Mouse (Mus musculus) skeletal muscle tissue, adult 2 months (tissue): ENCODE data around the gene Mfap2.

Experiments used
- DNase-seq: peaks from one replicate; pipeline ENCODE4 v3.0.0-alpha.2; 2012; ENCODE audit warnings: low read depth, low spot score

The Mfap2 gene

DNA sequence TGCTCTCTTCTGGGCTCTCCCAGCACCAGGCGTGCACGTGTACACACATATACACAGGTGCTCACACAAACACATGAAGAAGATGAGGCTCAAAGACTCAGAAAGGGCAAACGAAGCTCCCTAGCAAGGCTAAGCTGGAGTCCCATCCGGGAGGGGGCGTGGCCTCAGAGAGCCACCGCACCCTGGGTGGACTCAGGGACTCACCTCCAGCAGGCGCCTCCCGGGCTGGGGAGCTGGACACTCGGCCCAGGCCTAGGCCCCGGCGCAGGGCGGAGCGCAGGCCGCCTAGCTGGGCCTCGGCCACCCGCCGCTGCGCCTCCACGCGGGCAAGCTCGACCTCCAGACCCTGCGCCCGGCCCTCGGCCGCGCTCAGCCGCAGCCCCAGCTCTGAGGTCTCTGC, 14.8 kb downstream of the Mfap2 start:
- DNase-seq, result no peak

DNA sequence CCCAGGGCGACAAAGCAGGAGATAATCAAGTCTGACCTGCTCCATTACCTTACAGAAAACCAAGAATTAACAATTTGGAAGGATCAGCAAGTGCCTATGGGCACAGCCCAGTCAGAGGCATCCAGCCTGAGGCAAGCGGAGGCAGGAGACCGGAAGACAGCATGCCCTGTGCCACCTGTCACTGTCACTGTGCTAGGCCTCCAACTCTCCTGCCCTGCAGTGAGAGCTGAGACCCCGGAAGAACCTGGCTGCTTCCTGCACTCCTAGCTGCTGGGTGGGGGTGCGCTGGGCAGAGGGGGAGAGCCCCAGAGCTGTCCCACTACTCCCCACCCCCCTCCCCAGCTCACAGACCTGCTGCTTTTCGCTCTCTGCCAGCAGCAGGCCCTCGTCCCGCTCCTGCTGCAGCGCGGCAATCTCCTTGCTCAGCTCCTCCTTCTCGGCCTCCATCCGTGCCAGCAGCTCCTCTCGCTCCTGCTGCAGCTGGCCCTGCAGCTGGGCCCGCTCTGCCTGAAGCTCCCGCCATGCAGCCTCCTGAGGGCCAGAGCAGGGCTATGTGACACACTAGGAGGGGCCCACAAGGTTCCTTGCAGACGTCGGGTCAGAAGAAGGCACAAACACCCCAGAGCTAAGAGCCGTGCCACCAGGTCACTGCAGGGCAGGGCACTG, 20.5 kb downstream of the Mfap2 start:
- no peak for DNase-seq

DNA sequence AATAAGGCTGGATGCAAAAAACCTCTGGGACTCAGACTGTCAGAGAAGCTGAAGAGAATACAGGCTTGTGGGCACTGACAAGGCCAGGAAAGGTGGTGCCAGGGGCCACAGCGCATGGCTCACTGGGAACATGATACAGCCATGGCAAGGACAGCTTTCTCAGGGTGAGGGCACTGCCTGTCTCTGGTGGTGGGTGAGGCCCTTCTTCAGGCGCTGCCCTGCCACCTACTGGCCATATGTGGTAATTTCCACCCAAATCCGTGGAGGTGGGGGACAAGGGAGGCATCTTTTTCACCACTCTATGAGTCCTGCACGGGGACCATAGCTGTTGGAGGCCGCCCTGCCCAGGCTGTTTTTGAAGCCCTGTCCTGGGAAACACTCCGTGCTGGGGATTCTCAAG, 21.5 kb downstream of the Mfap2 start:
- DNase-seq, result peak; percentile 92

DNA sequence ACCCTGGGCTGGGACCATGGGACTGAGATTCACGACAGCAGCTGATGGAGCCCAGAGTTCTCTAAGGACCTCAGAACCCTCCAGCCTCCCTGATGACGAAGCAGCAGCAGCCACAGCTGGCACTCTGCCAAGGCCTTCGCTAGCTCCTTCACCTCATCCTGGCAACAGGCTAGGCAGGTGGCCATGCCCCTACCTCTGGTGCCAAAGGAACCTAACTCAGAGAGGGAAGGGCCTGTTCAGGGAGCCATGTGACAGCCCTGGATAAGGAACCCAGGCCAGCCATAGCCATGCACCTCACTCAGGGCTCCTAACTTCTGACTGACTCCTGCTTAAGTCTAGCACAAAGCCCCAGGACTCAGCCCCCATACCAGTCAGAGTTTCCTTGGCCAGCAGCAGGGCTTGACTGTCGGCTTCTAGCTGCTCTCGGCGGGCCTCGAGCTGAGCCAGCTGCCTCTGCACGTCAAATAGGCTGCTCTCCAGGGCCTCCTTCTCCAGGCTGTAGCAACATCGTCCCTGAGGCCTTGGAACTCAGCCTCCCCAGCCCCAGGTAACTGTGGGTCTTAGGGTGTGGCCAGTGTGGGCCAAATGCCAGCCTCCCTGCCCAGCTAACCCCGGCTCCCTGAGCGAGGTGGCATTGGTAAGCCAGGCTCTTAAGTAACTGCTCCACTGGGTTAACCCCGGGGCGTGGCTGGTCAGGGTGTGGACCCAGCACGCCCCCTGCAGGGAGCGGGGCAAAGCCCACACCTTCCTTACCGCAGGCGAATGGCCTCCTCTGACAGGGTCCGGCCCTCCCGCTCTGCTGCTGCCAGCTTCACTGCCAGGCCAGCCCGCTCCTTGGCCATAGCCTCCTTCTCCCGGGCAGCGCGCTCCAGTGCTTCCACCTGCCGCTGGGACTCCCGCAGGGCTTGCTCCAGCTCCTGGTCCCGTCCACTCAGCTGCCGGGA, 23.7 kb downstream of the Mfap2 start:
- peak; percentile 67 for DNase-seq

DNA sequence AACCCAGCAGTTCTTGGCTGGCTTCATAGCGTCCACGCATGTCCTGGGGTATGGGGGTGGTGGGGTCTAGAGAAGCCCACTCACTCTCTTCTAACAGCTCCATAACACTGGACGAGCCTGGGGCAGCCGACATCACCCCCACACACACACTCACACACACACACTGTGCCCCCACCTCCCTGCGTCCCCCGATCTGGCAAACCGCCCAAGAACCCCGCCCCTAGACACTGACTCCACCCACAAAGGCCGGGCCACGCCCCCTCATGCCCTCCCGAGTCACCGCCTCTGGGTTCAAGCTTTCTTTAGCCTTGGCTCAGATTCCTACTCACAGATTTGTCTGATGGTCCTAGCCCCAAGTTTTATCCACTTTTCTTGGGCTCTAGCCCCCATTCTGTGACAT, 30.9 kb downstream of the Mfap2 start:
- no peak for DNase-seq

DNA sequence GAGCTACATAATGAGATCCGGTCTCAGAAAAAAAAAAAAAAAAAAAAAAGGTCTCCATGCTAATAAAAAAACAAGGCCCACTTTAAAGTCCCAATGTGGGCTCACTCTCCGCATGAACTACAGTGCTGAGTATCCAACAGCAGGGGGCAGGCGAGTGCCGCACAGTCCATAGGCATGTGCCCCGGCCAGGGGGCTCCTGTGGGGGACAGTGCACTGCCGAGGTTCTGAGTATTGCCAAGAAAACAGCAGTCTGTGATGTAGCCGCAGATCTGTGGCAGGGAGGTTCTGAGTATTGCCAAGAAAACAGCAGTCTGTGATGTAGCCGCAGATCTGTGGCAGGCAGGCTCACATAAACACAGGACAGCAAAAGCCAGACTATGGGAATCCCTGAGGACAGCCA, 34.6 kb downstream of the Mfap2 start:
- no peak for DNase-seq

DNA sequence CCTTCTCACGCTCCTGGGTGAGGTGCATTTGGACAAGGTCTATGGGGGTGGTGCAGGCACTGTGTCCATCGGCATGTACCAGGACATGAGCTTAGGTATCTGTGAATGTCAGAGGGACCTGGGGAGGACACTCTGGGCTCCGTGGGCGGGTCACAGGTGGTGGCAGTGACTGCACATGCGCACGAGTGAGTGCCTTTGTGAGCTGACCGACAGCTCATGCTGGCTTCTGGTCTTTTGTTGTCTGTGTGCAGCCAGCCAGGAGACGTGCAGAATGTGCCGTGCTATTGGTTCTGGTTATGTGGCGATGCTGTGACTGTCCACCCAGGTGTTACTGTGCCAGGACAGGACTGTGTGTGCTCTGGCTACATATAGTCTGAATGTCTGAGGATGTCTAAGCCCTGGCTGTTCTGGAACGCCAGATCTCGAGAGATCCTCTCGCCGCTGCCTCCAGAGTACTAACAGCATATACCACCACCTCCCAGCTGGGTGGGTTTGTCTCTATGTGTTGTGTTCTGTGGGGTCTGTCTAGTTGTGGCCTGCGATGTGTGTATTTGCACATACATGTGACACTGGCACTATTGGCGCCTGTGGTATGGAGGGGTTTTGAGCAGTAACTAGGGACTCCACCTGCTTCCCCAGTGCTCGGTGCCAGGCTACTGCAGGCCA, 38.7 kb downstream of the Mfap2 start:
- no peak for DNase-seq

DNA sequence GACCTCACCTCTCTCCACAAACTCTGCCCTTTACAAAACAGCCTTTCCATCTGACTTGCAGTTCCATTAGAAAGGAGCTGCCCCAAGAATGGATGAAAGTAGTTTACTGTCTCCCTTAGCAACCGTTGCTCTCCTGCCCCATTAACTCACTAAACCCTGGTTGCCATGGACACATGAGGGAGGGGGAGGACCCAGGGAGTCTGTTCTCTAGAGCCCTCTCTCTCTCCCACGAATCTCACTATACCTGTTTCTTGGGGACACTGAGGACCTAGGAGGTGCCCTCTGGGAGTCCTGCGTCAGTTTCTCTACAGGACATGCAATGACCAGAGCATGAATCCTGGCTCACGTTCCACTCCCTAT, 39.2 kb downstream of the Mfap2 start:
- no peak for DNase-seq

DNA sequence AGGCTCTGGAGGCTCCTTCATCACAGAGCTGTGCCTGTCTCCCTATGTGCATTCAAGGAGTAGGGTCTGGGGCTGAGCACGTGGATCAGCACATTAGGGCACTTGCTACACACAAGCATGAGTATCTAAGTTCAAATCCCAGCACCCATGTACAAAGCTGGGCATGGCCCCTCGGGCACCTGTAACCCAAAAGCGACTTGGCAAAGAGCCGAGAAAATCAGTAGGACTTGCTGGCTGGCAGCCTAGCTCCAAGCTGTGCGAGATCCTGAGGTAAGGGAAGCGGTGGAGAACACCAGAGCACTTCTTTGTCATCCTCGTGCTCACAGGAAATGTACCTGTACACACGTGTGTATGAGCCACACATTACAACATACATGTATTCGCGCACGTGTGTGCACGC, 42.2 kb downstream of the Mfap2 start:
- DNase-seq, result no peak

DNA sequence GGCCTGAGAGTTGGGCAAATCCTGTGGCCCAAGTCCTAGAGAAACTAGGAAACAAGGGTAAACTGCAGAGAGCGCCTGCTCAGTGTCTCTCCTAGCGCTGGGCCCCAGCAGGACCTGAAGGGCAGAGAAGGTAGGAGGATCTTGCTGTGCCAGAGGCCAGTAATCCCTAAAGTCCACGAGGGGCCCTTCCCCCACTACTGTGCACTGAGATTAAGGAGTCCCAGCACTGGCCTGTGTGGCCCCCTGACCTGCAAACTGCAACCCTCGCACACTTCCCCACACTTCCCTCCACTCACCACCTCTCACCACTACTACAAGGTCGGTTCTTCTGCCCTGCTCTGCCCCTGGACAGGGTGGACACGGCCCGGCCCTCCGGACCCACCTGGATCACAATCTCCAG, 42.9 kb downstream of the Mfap2 start:
- DNase-seq, result no peak

DNA sequence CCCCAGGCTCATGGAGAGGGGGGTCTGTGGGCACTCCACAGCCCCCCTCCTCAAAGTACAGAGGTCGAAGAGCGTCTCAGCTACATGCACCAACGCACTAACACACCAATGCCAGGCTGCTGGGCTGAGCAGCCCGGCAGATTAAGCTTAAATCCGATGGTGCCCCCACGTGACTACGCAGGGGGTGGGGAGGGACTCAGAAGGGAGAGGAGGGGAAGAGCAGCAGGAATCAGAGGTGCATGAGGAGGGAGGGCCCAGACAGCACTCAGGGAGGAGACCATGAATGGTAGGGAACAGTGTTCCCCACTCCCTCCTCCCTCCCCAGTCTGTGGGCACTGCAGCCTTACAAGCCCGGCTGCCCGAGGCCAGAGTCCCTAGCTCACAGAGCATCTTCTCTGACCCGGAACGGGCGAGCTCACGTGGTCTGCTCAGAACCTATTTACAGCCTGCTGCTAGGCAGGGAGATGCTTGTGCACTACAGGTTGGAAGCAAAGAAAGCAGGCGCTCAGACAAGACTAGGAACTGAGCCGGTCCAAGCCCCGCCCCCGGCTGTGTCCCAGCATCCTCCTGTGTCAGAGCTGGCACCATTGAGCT, 43.4 kb downstream of the Mfap2 start:
- no peak for DNase-seq

DNA sequence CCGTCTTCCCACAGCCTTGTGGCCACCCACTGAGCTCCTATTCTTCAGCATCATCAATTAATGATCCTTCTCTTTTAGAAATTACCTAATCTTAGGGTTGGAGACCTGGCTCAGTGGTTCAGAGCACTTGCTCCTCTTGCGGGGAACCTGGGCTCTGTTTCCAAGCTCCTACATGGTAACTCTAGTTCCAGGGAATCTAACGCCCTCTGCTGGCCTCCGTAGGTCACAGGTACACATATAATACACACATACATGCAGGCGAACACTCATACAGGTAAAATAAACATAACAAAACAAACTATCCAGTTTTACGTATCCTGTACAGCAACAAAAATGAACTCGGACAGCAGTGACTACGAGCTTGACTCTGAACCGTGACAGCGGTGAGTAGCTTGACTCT, 46.8 kb downstream of the Mfap2 start:
- DNase-seq, result no peak

DNA sequence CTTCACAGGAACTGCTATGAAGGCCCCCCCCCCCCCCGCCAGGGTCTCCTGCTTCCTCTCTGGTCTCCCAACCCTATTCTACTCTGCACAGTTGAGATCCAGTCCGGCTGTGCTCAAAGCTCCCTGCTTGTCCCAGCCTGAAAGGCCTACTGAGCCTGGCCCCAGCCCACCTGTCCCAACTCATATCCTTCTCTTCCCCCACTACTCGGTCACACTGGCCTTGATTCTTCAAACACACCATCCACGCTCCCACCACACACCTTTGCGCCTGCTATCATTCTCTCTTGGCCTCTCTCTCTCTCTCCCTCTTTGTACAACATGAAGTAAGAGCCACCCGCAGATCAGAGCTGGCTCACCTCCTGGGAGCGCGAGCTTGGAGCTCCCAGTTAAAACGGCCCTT, 48.6 kb downstream of the Mfap2 start:
- no peak for DNase-seq

DNA sequence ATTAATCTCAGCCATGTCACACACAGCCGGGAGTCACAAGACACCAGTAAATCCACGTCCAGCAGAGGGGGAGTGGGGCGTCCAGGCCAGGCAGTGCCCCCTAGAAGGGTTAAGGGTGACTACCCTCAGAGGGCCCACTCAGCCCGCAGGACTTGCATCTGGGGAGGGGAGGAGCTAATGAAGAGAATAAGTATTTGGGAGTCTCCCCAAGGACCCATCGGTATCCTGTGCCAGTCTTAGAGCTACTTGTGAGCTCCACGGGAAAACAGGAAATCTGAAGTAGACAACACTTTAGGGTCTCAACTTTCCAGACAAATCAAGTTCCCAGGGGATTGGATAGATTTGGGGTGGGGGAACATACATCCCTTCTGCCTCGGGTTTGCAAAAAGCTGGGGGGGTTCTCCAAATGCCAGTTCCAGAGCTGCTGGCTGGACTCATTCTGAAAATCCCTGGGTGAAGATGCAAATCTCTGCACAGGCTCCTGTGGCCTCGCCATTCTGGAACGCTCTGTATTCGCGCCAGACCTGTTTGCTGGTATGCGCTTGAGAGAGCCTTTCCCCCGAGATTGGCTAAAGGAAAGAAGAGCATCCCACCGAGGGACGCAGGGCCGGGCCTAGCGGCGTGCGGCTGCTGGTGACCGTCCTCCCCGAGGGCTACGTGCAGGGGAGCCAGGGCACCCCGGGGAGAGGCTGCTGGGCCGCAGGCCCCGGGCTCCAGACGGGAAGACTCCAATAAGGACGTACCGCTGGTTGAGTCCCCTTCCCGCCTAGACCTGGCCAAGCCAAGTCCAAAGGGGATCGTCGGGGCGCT, 49.6 kb downstream of the Mfap2 start:
- DNase-seq, result no peak

DNA sequence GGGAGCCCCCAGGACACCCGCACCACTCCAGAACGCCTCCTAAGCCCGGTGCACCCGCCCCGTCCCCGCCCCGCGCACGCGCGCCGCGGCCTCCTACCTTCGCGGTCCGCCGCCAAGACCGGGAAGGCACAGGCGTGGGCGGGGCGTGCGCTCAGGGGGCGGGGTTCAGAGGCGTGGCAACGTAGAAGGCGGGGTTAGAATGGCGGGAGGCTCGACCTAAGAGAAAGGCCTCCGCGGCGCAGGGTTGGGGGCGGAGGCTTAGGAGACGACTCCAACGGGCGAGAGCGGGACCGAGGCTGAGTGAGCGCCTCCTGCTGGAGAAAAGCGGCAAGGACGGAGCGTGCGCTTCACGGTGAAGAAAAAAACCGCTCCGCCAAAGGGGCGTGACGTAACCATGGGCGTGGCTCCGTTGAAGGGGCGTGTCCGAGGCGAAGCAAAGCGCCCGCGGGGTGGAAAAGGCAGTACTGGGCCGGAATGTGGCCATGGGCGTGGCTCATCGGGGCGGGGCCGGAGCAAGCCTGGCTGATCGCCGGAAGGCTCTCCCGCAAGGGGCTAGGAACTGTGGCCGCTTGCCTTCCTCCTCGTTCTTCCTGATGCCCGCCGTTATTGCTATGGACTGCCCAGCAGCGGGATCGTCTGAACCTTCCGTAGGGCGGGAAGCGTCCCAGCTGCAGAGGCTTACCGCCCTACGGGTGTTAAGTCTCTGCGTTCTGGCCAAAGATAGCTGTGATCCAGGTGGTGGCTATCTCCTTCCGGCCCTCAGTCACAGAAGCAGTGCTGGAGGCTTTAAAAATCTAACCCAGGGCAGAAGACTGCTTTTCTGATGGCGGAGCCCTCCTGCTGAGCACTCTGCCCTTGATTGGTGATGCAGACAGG, 50.4 kb downstream of the Mfap2 start, which contains the start of gene Crocc:
Gene Crocc (minus strand): TSS at position 125 of the 876 bp plus-strand sequence.
- DNase-seq, result peak; percentile 99

DNA sequence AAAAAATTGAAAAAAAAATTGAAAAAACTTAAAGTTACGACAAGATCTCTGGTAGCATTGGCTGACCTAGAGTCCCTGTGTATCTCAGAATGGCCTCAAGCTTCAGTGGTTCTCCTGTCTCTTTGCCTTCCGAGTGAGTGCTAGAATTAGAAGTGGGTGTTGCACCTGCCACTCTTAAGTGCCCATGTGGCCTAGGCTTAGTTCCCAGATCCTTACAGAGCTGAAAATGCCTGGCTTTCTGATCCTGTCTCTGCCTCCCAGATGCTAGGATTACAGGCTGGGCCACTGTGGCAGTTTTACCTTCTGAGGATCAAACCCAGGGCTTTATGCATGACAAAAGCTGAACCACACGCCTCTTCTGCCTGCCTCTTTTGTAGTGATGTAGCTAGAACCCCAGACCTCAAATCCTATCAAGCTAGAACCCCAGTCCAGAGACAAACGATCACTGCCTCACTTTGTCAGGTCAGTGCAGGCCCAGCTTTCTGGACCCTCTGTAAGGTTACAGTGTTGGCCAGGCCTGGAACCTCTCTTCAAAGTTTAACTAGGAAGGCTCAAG, 54.0 kb downstream of the Mfap2 start:
- no peak for DNase-seq

DNA sequence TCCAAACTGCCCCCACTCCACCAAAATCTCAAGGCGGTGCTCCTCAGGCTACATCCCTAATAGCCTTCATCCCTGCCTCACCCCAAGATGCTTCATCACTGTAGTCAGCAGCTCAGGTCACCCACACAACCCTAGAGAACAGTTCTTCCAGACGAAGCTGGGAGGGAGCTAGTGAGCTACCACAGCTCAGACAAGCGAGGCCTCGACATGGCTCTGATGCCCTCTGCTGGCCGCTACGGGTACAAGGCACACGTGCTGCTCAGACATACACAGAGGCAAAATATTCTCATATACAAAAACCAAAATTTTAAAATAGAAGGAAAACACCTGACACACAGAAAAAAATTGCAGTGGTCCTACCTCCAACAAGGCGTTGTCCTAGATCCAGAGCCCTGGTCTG, 54.9 kb downstream of the Mfap2 start:
- DNase-seq, result peak; percentile 73
